Mouse (Mus musculus) telencephalon, adult 2 months (tissue): ENCODE data around the gene Alox12b.

Experiments used
- DNase-seq: peaks from one replicate; pipeline ENCODE4 v3.0.0-alpha.2; 2011; ENCODE audit warnings: low read depth, low spot score

Gene Alox12b

GRCm38 (mm10) chr11:69172606-69173005 lies 15.8 kb downstream of the Alox12b start:
- DNase-seq = no peak

DNA sequence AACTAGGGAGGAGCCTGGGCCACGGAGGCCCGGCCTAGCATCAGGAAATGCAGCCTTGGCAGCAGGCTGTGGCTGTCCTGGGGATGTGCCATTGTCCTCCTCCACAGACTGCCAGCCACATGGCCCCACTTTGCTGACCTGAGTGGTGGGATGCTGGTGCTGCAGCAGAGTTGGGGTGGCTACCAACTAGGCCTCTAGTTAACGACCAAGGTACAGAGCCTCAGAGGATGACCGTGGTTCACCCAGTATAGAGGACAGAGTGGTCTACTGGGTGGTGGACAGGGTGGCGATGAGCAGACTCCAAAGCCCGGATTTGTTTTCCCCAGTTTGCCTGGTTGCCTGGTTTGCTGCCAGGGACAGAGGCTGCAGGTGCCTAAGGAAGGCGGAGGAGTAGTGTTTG lies 17.9 kb downstream of the Alox12b start:
- no peak for DNase-seq

GRCm38 (mm10) chr11:69178525-69178924 lies 21.7 kb downstream of the Alox12b start:
- DNase-seq = no peak

- DNase-seq = no peak
These were observed 22.7 kb downstream of the Alox12b start for GRCm38 (mm10) chr11:69179512-69179911.

- DNase-seq = no peak
These were observed 23.3 kb downstream of the Alox12b start for GRCm38 (mm10) chr11:69180120-69180519.

GRCm38 (mm10) chr11:69185031-69185430 lies 28.2 kb downstream of the Alox12b start:
- DNase-seq = no peak

DNA sequence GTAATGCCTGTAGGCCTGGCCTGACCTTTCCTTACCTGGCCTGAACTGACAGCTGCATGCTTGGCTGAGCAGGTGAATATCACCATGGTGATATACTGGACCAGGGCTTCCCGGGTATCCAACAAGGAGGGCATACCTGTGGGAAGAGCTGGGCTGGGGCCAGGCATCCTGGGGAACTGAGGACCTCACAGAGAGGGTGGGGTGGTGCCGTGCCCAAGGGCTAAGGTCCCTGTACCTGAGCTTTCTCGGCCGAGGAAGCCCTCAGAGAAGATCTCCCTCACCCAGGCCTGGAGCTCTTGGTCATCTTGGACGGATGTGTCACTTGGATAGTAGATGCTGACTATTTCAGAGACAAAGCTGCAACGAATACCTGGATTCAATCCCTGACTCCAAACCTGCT lies 29.1 kb downstream of the Alox12b start:
- no peak for DNase-seq

- DNase-seq = no peak
These were observed 36.1 kb downstream of the Alox12b start for GRCm38 (mm10) chr11:69192840-69193239.

- no peak for DNase-seq
These were observed 40.0 kb downstream of the Alox12b start for GRCm38 (mm10) chr11:69196766-69197165.

DNA sequence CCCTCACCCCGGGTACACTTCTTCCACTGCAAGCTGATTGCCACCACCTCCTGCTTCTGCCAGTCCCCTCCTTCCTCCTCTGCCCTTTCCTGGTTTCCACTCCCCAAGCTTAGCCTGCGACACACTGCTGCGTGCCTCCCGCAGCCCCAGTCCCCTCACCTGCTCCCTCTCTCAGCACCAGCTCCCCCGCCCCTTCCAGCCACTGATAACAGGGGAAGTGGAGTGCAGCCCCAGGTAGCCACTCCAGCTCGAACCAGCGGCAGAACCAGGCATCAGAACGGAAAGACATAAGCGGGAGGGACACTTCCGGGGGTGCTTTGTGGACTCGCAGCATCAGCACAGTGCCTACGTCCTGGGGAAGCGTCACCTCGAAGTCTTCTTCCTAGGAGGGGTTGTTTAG lies 40.4 kb downstream of the Alox12b start:
- DNase-seq = no peak

- DNase-seq = no peak
These were observed 41.0 kb downstream of the Alox12b start, which contains the start of gene Alox8 for GRCm38 (mm10) chr11:69197743-69198142. Alox8 (minus strand) TSS chr11:69197843.

DNA sequence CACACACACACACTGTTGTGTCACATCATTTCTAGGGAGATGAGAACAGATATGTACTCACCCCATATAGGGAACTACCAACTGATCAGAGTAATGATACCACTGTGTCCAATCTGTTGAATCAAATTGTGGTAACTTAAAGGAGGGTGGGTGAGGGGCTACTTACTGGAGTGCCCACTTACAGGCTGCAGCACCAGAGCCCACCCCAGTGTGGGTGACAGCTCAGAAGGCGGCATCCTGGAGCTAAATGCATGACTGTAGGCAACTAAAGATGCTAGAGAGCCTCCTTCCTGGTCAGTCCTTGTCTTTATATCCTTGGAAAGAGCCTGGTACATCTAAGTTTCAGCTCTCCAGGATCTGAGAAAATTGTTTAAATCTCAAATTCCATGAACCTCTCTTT lies 42.5 kb downstream of the Alox12b start:
- DNase-seq = no peak

GRCm38 (mm10) chr11:69200231-69200630 lies 43.4 kb downstream of the Alox12b start:
- DNase-seq = no peak

DNA sequence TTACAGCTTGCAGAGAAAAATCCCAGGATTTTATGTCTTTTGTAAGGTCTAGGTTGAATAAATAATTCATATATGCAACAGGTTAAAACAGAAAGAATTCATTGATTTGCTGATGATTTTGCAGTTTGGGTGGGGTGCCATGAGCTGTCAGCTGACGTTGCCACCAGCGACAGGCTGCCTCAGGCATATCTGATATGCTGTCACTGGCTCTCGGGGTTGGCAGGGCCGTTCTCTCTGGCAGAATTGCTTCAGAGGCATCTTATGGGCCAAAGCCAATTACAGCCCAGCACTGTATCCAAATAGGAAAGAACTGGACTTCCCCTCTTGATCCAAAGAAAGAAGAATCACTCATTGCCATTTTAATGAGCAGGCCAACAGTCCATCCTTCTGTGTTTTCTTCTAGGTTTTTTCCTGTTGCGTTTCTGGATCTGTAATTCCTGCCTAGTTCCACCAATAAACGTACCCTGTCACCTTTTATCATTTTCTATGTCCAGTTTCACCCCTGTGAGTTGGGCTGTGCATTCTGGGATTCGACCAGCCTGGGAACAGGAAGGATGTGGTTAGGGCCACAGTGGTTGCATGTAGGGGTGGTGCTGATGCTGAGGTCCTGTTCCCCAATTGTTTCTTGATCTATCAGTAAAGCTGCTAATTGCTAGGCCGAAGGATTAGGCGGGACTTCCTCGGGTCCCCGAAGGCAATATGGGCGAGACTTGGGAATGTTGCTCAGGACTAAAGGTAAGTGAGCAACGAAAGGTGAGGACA lies 45.9 kb downstream of the Alox12b start:
- DNase-seq = no peak

DNA sequence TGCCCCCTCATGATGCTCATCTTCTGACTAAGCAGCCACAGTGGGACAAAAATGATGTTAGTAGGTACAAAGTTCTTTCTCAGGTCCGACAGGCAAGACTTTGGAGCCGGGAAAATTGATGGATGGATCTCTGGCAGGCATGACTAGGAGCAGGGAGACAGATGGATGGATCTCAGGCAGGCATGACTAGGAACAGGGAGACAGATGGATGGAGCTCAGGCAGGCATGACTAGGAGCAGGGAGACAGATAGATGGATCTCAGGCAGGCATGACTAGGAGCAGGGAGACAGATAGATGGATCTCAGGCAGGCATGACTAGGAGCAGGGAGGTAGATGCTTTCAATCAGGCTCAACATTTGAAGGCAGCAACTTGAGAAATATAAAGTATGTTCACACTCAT lies 54.6 kb downstream of the Alox12b start:
- peak; percentile 86 for DNase-seq

DNA sequence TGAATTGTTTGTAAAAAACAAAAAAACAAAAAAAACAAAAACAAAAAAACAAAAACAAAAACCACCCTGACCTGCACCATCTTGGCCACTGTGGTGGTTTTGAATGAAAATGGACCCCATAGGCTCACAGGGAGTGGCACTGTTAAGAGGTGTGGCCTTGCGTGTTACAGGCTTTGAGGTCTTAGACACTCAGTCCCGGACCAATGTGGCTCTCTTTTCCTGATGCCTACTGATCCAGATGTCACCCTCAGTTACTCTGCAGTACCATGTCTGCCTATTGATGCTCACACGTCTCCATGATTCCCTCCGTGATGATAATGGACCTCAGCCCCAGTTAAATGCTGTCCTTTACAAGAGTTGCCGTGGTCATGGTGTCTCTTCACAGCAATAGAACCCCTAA lies 60.6 kb downstream of the Alox12b start:
- no peak for DNase-seq

DNA sequence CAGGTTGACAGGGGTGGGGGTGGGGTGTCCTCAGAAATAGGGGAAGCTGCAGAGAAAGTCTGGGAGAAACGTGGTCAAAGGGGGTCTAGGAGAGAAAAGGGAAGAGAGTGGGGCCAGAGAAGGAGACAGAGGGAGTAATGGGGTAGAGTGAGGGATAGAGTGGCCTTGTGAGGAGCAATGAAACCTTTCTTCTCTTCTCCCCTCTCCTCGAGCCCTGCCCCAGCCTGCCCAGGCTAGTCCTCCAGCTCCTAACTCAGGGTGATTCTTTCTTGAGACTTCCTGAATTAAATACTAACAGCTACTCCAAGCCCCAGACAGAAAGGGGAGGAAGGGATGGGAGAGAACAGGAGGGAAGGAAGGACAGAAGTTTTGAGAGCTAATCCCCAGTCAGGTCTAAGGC lies 61.9 kb downstream of the Alox12b start:
- DNase-seq = no peak
